Mouse (Mus musculus) layer of hippocampus, postnatal 25 days (tissue): ENCODE data around the gene Nxpe4. TPM values are rescaled to one million over a fixed set of nuclear protein-coding genes. Genes with fewer than 3 reads are reported as not detected.
A peak's percentile ranks its signal among the peaks of the same experiment; 100 is the strongest.
"Not testable (repeated sequence)": the region's sequence is repeated elsewhere in the genome, so short reads cannot be mapped to it uniquely, and the experiment has no call there.

Experiments used
- DNase-seq, 2 experiments: peaks; one replicate each; pipeline ENCODE4 v3.0.0; 2022; ENCODE audit warnings: mixed read lengths in 2 of 2, low spot score in 1 of 2; ENCODE audit errors: extremely low spot score in 1 of 2
- total RNA-seq, 2 experiments: library from RNA; stranded (reverse); gene quantifications; 2 replicates each; pipeline ENCODE4 v1.2.3; 2021

Nxpe4 gene
- total RNA-seq, 2 experiments from 2014 or later, result 9.1 to 11.2 TPM

DNA sequence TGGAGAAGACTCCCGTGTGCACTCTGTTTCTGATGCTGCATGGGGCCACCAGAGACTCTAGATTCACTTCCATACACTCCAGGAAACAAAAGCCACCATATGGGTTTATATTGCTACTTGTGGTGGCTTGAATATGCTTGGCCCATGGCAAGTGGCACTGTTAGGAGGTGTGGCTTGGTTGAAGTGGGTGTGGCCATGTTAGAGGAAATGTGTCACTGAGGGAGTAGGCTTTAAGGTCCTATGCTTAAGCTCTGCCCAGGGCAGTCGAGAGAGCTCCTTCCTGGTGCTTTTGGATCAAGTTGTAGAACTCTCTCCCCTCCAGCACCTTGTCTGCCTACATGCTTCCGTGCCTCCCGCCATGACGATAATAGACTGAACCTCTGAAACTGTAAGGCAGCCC is 77.6 kb downstream of the Nxpe4 start:
- DNase-seq, result no peak

DNA sequence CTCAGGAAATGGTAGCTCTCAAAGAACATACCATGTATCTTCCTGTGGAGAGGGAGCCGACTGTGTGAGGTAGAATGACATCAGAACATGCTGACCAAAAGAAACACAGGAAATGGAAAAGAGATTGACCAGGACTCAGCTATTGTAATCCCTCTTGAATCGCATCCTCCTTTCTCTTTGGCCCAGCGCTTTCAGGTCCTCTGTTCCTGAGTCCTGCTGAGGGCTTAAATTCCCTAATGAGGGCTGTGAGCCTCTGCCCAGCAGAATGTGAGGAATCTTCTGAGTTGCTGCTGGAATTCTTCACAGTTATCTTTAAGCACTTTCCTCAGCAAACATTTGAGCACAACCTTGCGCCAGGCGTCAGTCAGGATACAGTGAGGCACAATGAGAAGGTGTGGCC is 78.6 kb downstream of the Nxpe4 start:
- no peak for DNase-seq

GRCm38 (mm10) chr9:48241791-48242190 is 80.0 kb downstream of the Nxpe4 start:
- DNase-seq, result no peak

GRCm38 (mm10) chr9:48242756-48243155 is 80.9 kb downstream of the Nxpe4 start:
- no peak for DNase-seq

GRCm38 (mm10) chr9:48244175-48244574 is 82.4 kb downstream of the Nxpe4 start:
- no peak for DNase-seq

GRCm38 (mm10) chr9:48245525-48245924 is 83.7 kb downstream of the Nxpe4 start:
- no peak for DNase-seq

DNA sequence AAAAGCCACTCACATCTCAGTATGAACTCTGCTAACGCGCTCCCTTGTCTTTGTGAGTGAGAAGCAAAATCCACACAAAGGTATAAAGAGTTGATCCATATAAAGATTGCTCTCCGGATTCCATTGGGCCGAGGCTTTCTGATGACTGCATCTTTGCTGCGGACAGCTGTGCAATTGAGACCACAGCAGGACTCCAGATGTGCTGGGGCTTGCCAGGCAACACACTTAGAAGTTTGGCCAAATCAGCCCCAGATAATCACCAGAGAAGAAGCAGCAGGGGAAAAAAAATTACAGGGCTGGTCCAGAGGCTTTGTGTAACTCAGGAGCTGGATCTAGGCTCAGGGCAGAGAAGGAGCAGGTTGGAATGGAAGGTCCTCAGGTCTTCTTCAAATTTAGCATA is 85.5 kb downstream of the Nxpe4 start:
- no peak for DNase-seq

DNA sequence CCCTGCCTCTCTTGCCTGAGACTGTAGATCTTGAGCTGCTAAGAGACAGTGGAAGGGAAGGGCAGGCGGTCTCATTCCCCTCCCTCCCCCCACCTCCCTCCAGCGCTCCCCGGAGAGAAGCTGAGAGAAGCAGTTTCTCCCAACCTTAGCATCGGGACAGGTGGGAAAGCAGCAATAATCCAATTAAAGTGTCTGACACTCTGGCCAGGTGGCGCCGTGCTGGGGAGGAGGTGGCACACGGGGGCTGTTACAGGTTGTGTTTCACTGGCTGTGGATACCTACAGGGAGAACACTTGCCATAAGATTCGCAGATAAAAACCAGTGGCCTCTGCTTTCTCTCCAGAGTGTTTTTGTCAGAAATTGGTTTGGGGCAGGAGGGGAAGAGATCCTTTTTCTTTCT is 90.4 kb downstream of the Nxpe4 start:
- DNase-seq, result no peak

DNA sequence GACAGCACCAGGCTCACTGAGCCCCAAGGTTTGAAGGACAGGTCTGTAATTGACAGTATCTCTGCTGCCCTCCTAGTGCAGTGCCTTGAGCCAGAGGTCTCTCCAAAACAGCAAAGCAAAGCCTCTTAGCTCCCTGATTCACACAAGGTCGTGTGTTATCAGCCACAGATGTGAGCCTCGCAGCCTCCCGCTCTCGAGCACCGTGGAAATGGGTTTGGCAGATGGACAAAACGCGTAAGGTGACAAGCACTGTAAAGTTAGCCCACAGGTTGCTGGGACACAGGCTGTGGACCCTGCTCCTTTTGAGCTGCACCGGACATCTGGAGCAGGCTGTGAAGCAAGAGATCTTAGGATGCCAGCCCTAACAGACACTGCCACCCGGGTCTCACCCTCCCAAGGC is 95.2 kb downstream of the Nxpe4 start:
- DNase-seq, result no peak

DNA sequence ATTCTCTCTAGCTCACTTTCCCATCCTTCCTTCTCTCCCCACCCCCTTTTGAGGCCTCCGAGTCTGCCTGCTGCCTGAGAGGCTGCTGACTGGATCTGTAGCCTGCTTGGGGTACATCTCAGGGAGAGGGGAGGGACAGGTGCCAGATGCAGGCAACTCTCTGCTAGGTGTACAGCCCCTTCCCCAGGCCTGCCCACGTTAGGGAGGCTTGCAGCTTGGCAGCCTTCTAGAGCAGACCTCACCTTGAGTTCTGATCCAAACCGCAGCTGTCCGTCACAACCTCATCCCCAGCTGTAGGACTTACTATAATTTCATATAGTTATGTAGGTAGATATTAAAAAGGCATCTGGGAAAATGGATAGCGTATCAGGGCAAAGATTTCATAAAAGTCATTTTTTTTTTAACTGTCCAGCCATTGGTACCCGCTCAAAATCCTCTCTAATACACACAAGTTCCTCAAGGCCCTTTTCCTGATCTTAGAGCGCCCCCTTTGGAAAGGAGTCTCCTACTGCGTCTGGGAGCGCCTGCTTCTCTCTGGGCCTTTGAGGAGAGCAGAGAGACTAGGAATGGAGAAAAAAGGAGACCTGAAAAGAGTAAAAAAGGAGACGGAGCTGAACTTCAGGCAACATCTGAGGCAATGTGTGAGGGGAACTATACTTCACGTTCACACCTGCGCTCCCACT is 96.1 kb downstream of the Nxpe4 start:
- DNase-seq, result peak; percentile 43 to 62

GRCm38 (mm10) chr9:48264616-48265015 is 102.8 kb downstream of the Nxpe4 start:
- no peak for DNase-seq

- no peak for DNase-seq
Observed at GRCm38 (mm10) chr9:48265491-48265890, 103.7 kb downstream of the Nxpe4 start.

DNA sequence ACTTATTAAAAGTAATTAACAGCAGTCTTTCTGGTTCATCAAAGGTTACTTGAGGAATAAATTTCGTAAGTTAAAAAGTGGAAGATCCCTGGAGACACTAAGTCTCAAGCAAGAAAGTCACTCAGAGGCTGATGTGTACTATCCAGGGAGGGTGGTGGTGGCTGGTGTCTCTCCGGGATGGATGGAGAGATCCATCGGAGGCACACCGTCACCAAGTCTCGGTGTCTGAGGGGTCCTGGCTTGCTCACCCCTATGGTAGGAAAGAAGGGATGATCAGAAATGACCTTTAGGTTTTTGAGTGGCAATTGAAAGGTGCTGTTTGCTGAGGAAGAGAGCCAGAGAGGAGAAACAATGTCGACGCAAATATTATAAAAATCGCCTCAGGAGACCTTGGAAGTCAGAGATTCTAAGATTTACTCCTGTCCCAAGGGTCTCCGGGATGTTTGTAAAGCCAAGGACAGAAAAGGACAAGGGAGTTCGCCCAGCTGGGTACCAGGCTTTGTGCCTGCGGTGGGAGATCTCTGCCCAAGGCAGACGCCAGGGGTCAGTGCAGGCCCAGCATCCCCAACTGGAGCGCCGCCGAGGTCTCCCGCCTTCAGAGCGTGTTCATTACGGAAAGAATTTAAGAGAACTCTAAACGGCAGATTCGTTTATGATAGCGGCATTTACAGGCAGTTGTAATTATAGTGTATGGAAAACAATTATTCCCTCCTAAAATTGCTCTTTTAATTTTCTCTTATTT is 104.6 kb downstream of the Nxpe4 start:
- peak; percentile 80 to 83 for DNase-seq

DNA sequence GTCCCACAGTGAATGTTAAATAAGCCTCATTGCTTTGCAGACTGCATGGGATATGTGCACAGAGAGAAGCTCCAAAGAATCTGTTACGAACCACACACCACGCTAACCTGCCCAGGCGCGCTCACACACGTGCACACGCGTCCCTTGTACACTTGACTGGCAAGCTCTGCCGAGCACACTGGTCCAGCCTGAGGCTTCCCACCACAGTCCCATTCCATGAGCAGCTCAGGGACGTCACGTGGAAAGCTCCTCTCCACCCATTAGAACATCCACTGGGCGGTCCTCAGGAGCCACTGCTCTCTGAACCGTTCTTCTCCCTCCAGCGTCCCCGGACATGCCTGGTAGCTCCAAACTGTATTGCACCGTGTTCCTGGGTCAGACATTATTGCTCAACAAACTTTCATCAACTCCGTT is 105.2 kb downstream of the Nxpe4 start:
- DNase-seq, result no peak

DNA sequence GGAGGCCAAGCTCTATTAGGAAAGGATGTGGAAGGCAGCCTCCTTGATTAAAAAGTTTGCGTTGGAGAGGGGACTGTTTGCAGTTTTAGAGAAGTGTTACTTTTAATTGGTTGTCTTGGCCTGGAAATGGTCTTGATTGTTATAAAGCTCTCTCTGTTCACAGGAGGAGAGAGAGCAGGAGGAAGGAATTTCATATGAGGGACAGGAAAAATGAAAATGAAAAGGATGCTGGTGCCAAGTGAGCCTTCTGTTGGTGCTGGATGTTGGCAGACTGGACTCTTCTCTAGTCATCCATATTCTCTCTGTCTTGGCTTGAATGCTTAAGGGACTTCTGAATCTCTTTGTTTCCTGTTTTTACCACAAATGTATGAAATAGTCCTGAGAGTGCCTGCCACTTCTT is 106.1 kb downstream of the Nxpe4 start:
- DNase-seq, result no peak

DNA sequence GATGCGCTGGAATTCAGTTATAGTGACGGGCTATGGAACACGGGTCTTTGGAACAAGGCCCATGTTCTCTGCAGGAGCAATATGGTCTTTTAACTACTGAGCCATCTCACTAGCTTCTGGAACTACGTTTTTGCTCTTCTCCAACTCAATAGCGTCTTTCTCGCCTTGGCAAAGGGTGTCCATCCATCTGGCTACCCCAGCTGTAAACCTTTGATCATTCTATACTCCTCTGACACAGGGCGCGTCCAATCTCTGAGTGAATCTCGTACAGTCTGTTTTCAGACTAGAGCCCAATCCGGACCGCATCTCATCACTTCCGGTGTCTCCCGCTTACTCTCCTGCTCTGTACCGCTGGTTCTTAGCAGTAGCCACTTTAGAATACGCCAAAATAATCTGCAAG is 115.0 kb downstream of the Nxpe4 start:
- DNase-seq, result no peak

DNA sequence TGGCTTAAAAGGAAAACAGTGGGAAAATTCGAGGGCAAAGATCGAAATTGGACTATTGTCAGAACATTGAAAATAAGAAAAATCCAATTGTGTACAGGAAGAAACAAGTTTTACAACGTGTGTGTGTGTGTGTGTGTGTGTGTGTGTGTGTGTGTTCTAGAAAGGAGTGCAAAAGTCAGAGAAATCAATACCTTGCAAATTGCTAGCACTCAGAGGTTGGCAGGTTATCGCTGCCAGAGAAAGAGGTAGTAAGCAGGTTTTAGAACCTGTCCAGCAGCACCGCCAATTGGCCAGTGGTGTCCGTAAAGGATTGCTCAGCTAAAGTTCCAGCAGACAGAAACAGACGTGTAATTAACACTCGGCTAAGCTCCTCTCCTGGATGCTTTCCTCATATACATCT is 122.4 kb downstream of the Nxpe4 start:
- no peak for DNase-seq

GRCm38 (mm10) chr9:48290281-48290680 is 128.5 kb downstream of the Nxpe4 start:
- no peak for DNase-seq

GRCm38 (mm10) chr9:48294754-48295153 is 132.9 kb downstream of the Nxpe4 start:
- DNase-seq, result no peak

GRCm38 (mm10) chr9:48298983-48299382 is 137.2 kb downstream of the Nxpe4 start:
- no peak for DNase-seq

- not testable (repeated sequence) for DNase-seq
Observed at GRCm38 (mm10) chr9:48303564-48303963, 141.7 kb downstream of the Nxpe4 start.

DNA sequence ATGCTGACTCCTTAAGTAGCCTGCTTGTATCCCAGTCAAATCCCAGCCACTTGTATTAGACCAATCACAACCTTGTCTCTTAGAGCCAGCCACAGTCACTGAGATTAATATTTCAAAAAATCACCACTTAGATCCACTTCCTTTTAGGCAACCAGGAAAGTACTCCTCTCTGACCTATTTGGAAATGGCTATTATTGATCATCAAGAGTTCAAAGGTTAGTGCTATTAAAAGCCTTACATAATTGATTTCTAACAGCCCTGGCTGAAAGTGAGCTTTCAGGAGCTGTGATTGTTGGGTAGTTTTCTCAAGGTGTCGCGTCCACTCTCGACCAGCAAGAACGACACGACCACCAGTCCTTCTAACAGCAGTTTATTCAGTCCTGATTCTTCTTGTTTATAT is 149.4 kb downstream of the Nxpe4 start:
- no peak for DNase-seq
